Comparison of ENCODE assay signal across 8 mouse cellular contexts in the genomic region with DNA sequence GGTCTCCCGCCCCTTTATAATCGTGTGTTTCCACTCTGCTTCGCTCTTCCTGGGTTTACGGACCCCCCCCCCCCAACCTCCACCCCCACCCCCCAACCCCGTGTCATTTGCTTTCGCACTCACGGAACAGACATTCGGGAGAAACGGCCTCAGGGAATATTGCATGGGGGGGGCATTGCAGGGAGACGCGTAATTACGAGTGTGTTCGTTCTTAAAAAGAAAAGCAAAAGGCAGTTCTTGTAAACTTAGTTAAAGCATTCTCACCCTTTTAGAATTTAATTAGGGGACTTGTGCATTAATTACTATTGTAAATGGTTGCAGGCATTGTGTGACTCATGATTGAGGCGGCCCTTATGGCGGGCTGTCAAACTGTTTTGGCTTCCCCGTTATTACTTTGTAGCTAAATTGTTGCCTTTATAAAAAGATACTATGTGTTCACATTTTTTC. TPM values are rescaled to one million over a fixed set of nuclear protein-coding genes. Genes with fewer than 3 reads are reported as not detected.
DNase-seq lines count a peak whose midpoint lies in the region; ATAC-seq and TF ChIP-seq lines count a peak whose summit lies in the region.

No protein-coding gene starts in this region.

- peaks cover 1 to 7% of the 10 kb centered on the region in 2 experiments; a peak in 1 of 4 replicates for H3K4me1 ChIP-seq in ES-E14 (ENCODE audit: control insufficient read depth in 2 of 2, insufficient read depth in 2 of 2, low read length in 2 of 2, poor library complexity in 1 of 2)
- H3K4me1 ChIP-seq in hindbrain, embryonic 13.5 days (replicated peaks) = peaks cover 29% of the 10 kb centered on the region
- no peaks in the 10 kb centered on the region for H3K4me1 ChIP-seq in limb, embryonic 11.5 days (ENCODE audit: control insufficient read depth, insufficient read depth, low read length)

- H3K4me3 ChIP-seq in ES-E14 (ENCODE audit: insufficient read depth in 1 of 2, low read depth in 1 of 2, low read length in 2 of 2, poor library complexity in 1 of 2, severe bottlenecking in 1 of 2) = peak overlapping the region; percentile 98 to 99
- H3K4me3 ChIP-seq in hindbrain, embryonic 13.5 days = peak overlapping the region; percentile 96
- H3K4me3 ChIP-seq in limb, embryonic 11.5 days (ENCODE audit: low read depth, low read length) = peak overlapping the region; percentile 95

- no peaks in the 10 kb centered on the region for H3K27me3 ChIP-seq in hindbrain, embryonic 13.5 days
- no peaks in the 10 kb centered on the region for H3K27me3 ChIP-seq in limb, embryonic 11.5 days (ENCODE audit: control insufficient read depth, insufficient read depth, low read length)

- H3K9me3 ChIP-seq in ES-E14 (ENCODE audit: control insufficient read depth, insufficient read depth, low read depth, low read length) = no peaks in the 10 kb centered on the region
- H3K9me3 ChIP-seq in hindbrain, embryonic 13.5 days = no peaks in the 10 kb centered on the region
- H3K9me3 ChIP-seq in limb, embryonic 11.5 days (ENCODE audit: control insufficient read depth, low read length) = no peaks in the 10 kb centered on the region

- peaks cover 2% of the 10 kb centered on the region for H3K36me3 ChIP-seq in ES-E14 (ENCODE audit: control insufficient read depth, insufficient read depth, low read length, poor library complexity, severe bottlenecking)
- H3K36me3 ChIP-seq in hindbrain, embryonic 13.5 days = peaks cover 6% of the 10 kb centered on the region
- H3K36me3 ChIP-seq in limb, embryonic 11.5 days (ENCODE audit: control insufficient read depth, insufficient read depth, low read length) = no peaks in the 10 kb centered on the region

- ATAC-seq in hindbrain, embryonic 13.5 days (ENCODE audit: low FRiP score) = peak; percentile 23; the same call in 1 of the 2 replicates
- ATAC-seq in limb, embryonic 11.5 days (ENCODE audit: insufficient number of reproducible peaks, low FRiP score, low TSS enrichment, low read depth) = peak; percentile 18; the same call in 1 of the 2 replicates

- DNase-seq in layer of hippocampus, adult 11-12 months (ENCODE audit: low spot score) = peak; percentile 48
- no peak for DNase-seq in layer of hippocampus, postnatal 25 days (ENCODE audit: extremely low spot score in 1 of 2, low spot score in 1 of 2)
- DNase-seq in ES-E14 (ENCODE audit: low read depth, low spot score) = no peak
- DNase-seq in embryo, embryonic 11 days = peak; percentile 28
- DNase-seq in limb, embryonic 11.5 days (ENCODE audit: low spot score) = peak; percentile 41
- peak; percentile 50 for DNase-seq in retina, postnatal 1 day
- DNase-seq in thymus, adult 18-20 months = no peak

- peak overlapping the region; percentile 72 for H3K4me2 ChIP-seq in hindbrain, embryonic 13.5 days
- H3K4me2 ChIP-seq in limb, embryonic 11.5 days (ENCODE audit: low read depth, severe bottlenecking) = peak overlapping the region; percentile 44

- peak overlapping the region; percentile 99 for H3K9ac ChIP-seq in ES-E14 (ENCODE audit: insufficient read depth, low read depth, low read length, poor library complexity, severe bottlenecking)
- peak overlapping the region; percentile 99 for H3K9ac ChIP-seq in hindbrain, embryonic 13.5 days
- H3K9ac ChIP-seq in limb, embryonic 11.5 days (ENCODE audit: low read length) = peak overlapping the region; percentile 99

- WGBS in hindbrain, embryonic 13.5 days = under 1% methylated on average over 16 of the region's 16 CpGs
- 2% methylated on average over 16 of the region's 16 CpGs for WGBS in limb, embryonic 11.5 days

- peak overlapping the region; percentile 95; the same call in 1 of the 2 replicates for H3K27ac ChIP-seq in ES-E14 (ENCODE audit: insufficient read depth, low read depth, low read length, poor library complexity, severe bottlenecking)
- peak overlapping the region; percentile 97 for H3K27ac ChIP-seq in hindbrain, embryonic 13.5 days
- H3K27ac ChIP-seq in limb, embryonic 11.5 days (replicated peaks; ENCODE audit: low read depth, low read length) = no peak overlapping the region; the same call in 1 of the 2 replicates

- in situ Hi-C loops in ES-E14 (cut with MboI; ENCODE audit: low sequenced_read_pairs in 2 of 2, unreplicated experiment in 2 of 2) = no loop called here

TF ChIP-seq in ES-E14, 5 proteins besides CTCF, POLR2A, EP300 and RAD21:
- no peak for TF ChIP-seq HCFC1 (IDR thresholded peaks at IDR 0.05; ENCODE audit: borderline replicate concordance, insufficient read depth, low read length)
- no peak for TF ChIP-seq MAFK (IDR thresholded peaks at IDR 0.05; ENCODE audit: insufficient read depth, low read depth, low read length)
- no peak for TF ChIP-seq ZC3H11A (IDR thresholded peaks at IDR 0.05; ENCODE audit: borderline replicate concordance, low read depth, low read length)
- TF ChIP-seq CHD2 (IDR thresholded peaks at IDR 0.05; ENCODE audit: low read depth, low read length) = no peak
- TF ChIP-seq ZNF384 (IDR thresholded peaks at IDR 0.05; ENCODE audit: low read depth, low read length) = no peak

RNA-seq across cellular contexts. Expression of a gene that starts 1.1 kb away (rescaled TPM):
- total RNA-seq in layer of hippocampus, postnatal 25 days (2021) = 10 to 100 TPM; 37.6 to 48.7 TPM
- total RNA-seq in ES-E14 (2012; rRNA removed) = 42.9 and 46.6 TPM in 2 replicates
- 59.0 and 63.2 TPM in 2 replicates for polyA plus RNA-seq in hindbrain, embryonic 13.5 days (2015; fragmentation: Nextera tagmentation; extraction: Ambion mirVana)
- 69.2 and 70.0 TPM in 2 replicates for polyA plus RNA-seq in limb, embryonic 11.5 days (2014; fragmentation: Nextera tagmentation; extraction: Ambion mirVana)

Comparison
In these comparisons a context has a peak if more than half of its experiments do, and no peak if none do; other contexts are left out.
1. DNase-seq: peak in layer of hippocampus, adult 11-12 months (single experiment), embryo, embryonic 11 days (single experiment), limb, embryonic 11.5 days (single experiment) and retina, postnatal 1 day (single experiment); none in layer of hippocampus, postnatal 25 days (0 of 2), ES-E14 (single experiment) and thymus, adult 18-20 months (0 of 2).
2. Peak in every context shown above with its lines, with median percentiles within 50 percentile points of each other: H3K4me3 ChIP-seq and H3K9ac ChIP-seq.